Mouse (Mus musculus) neural tube, embryonic 12.5 days (tissue): ENCODE measurements around the gene D930020B18Rik. TPM values are rescaled to one million over a fixed set of nuclear protein-coding genes. Genes with fewer than 3 reads are reported as not detected.

ENCODE experiments used
- ATAC-seq: fragments of 200-750 bp; cut with Nextera tagmentation; 2 replicates; pipeline ENCODE4 v1.8.0; 2017; ENCODE audit warnings: low read depth, mild to moderate bottlenecking, moderate TSS enrichment, moderate library complexity; ENCODE audit not compliant: low FRiP score
- H3K27ac ChIP-seq: fragments of 300-500 bp; sonication (generic); 2 replicates; pipeline ENCODE4 v1.5.1; 2016
- H3K27me3 ChIP-seq: fragments of 300-500 bp; sonication (generic); replicated peaks from 2 replicates; pipeline ENCODE4 v1.6.1; 2016; ENCODE audit warnings: mild to moderate bottlenecking
- H3K36me3 ChIP-seq: fragments of 300-500 bp; sonication (generic); 2 replicates; pipeline ENCODE4 v1.6.1; 2016; ENCODE audit warnings: mild to moderate bottlenecking
- H3K4me1 ChIP-seq: fragments of 300-500 bp; sonication (generic); 2 replicates; pipeline ENCODE4 v1.6.1; 2016
- H3K4me2 ChIP-seq: fragments of 300-500 bp; sonication (generic); replicated peaks from 2 replicates; pipeline ENCODE4 v1.6.1; 2016; ENCODE audit warnings: mild to moderate bottlenecking
- H3K4me3 ChIP-seq: fragments of 300-500 bp; sonication (generic); 2 replicates; pipeline ENCODE4 v1.5.1; 2016
- H3K9ac ChIP-seq: fragments of 300-500 bp; sonication (generic); 2 replicates; pipeline ENCODE4 v1.6.1; 2016; ENCODE audit warnings: mild to moderate bottlenecking
- H3K9me3 ChIP-seq: fragments of 300-500 bp; sonication (generic); 2 replicates; pipeline ENCODE4 v1.6.1; 2016; ENCODE audit warnings: mild to moderate bottlenecking
- WGBS: fragments of 180-500 bp; shearing (Covaris S2); methylation state at CpG from one replicate; pipeline ENCODE4 v1.1.7; 2016; 5-methylcytosine and 5-hydroxymethylcytosine counted together
- microRNA-seq: library from miRNA; unstranded; fragments of <30 nt; microRNA quantifications from one replicate; pipeline ENCODE4, GENCODE M21; 2017
- polyA plus RNA-seq: library from polyadenylated mRNA; unstranded; fragments of >200 nt; fragmentation: Nextera tagmentation; extraction: Ambion mirVana; gene quantifications from 2 replicates; pipeline ENCODE4 v1.2.1, GENCODE M21; 2016

D930020B18Rik gene
- polyA plus RNA-seq, 1 experiment from 2014 or later: not detected

- H3K4me2 ChIP-seq: no peak overlapping the region
- no peak overlapping the region for H3K9ac ChIP-seq
- no peaks in the 10 kb centered on the region for H3K36me3 ChIP-seq
- no peaks in the 10 kb centered on the region for H3K9me3 ChIP-seq
- H3K27me3 ChIP-seq: no peaks in the 10 kb centered on the region
- ATAC-seq: no peak
- H3K27ac ChIP-seq: no peak overlapping the region
- no peaks in the 10 kb centered on the region for H3K4me1 ChIP-seq
- no peak overlapping the region for H3K4me3 ChIP-seq
- WGBS: 79% methylated on average over 4 of the region's 4 CpGs
These were observed 85.1 kb downstream of the D930020B18Rik start for GRCm38 (mm10) chr10:121726505-121726904.

- WGBS: 83% methylated on average over 4 of the region's 4 CpGs
- no peaks in the 10 kb centered on the region for H3K27me3 ChIP-seq
- H3K4me1 ChIP-seq: no peaks in the 10 kb centered on the region
- no peak overlapping the region for H3K4me2 ChIP-seq
- no peaks in the 10 kb centered on the region for H3K9me3 ChIP-seq
- no peak overlapping the region for H3K4me3 ChIP-seq
- H3K36me3 ChIP-seq: no peaks in the 10 kb centered on the region
- no peak for ATAC-seq
- H3K9ac ChIP-seq: no peak overlapping the region
- no peak overlapping the region for H3K27ac ChIP-seq
These were observed 85.8 kb downstream of the D930020B18Rik start for GRCm38 (mm10) chr10:121727151-121727550.

- no peak for ATAC-seq
- Histone ChIP-seq H3K9me3 (no peaks in the 10 kb centered on the region), H3K27ac (no peak overlapping the region), H3K27me3 (no peaks in the 10 kb centered on the region), H3K4me3 (no peak overlapping the region), H3K9ac (no peak overlapping the region), H3K36me3 (no peaks in the 10 kb centered on the region), H3K4me2 (no peak overlapping the region), H3K4me1 (no peaks in the 10 kb centered on the region)
- WGBS: 94% methylated on average over 4 of the region's 4 CpGs
These were observed 86.8 kb downstream of the D930020B18Rik start for GRCm38 (mm10) chr10:121728226-121728625.

GRCm38 (mm10) chr10:121731048-121731725, 89.8 kb downstream of the D930020B18Rik start:
- Histone ChIP-seq H3K27ac (no peak overlapping the region), H3K4me1 (no peaks in the 10 kb centered on the region), H3K27me3 (no peaks in the 10 kb centered on the region), H3K4me3 (no peak overlapping the region), H3K36me3 (no peaks in the 10 kb centered on the region), H3K9ac (no peak overlapping the region), H3K4me2 (no peak overlapping the region), H3K9me3 (no peaks in the 10 kb centered on the region)
- ATAC-seq: no peak
- 87% methylated on average over 8 of the region's 8 CpGs for WGBS

GRCm38 (mm10) chr10:121732542-121732941, 91.2 kb downstream of the D930020B18Rik start:
- WGBS: 81% methylated on average over 9 of the region's 9 CpGs
- no peak for ATAC-seq

GRCm38 (mm10) chr10:121737256-121737655, 95.9 kb downstream of the D930020B18Rik start:
- Histone ChIP-seq H3K4me1 (peaks cover 4% of the 10 kb centered on the region), H3K9me3 (no peaks in the 10 kb centered on the region), H3K36me3 (no peaks in the 10 kb centered on the region), H3K4me2 (no peak overlapping the region), H3K27ac (no peak overlapping the region), H3K27me3 (no peaks in the 10 kb centered on the region), H3K9ac (no peak overlapping the region), H3K4me3 (no peak overlapping the region)
- WGBS: 90% methylated on average over 3 of the region's 3 CpGs
- ATAC-seq: no peak

More at GRCm38 (mm10) chr10:121732542-121732941, 91.2 kb downstream of the D930020B18Rik start:
- Histone ChIP-seq H3K27ac (no peak overlapping the region), H3K4me3 (no peak overlapping the region), H3K4me1 (no peaks in the 10 kb centered on the region), H3K9ac (no peak overlapping the region), H3K4me2 (no peak overlapping the region), H3K27me3 (no peaks in the 10 kb centered on the region), H3K36me3 (no peaks in the 10 kb centered on the region), H3K9me3 (no peaks in the 10 kb centered on the region)

- Histone ChIP-seq H3K9me3 (0 out of 2 replicates have a peak, but pooled peaks cover 6% of the 10 kb centered on the region), H3K27ac (peak within 1 kb of the TSS; percentile 8; the same call in 1 of the 2 replicates), H3K9ac (peak within 1 kb of the TSS; percentile 67), H3K36me3 (no peaks in the 10 kb centered on the region), H3K27me3 (no peaks in the 10 kb centered on the region), H3K4me3 (peak within 1 kb of the TSS; percentile 80), H3K4me1 (peaks cover 4% of the 10 kb centered on the region), H3K4me2 (peak within 1 kb of the TSS; percentile 75)
- under 1% methylated on average over 66 of the region's 68 CpGs for WGBS
- peak; percentile 92 for ATAC-seq
These were observed 98.4 kb downstream of the D930020B18Rik start, which contains the start of gene BC048403 for GRCm38 (mm10) chr10:121739548-121740505. TSS of gene BC048403 (plus strand) at chr10:121739937.

- Histone ChIP-seq H3K4me3 (no peak overlapping the region), H3K27me3 (no peaks in the 10 kb centered on the region), H3K9ac (no peak overlapping the region), H3K9me3 (0 out of 2 replicates have a peak, but pooled peaks cover 6% of the 10 kb centered on the region), H3K36me3 (peaks cover 18% of the 10 kb centered on the region), H3K4me1 (peaks cover 4% of the 10 kb centered on the region), H3K4me2 (no peak overlapping the region), H3K27ac (no peak overlapping the region)
- ATAC-seq: no peak
- 40% methylated on average over 4 of the region's 4 CpGs for WGBS
These were observed 100.9 kb downstream of the D930020B18Rik start for GRCm38 (mm10) chr10:121742336-121742735.

Small RNA genes within 50 kb of the gene (microRNA-seq; reads per million reads assigned to microRNA genes)
- not detected for gene Gm24330

Other genes starting within 250 kb of the D930020B18Rik start
- 11.4 and 13.5 TPM in 2 replicates for gene Rassf3, start 165.2 kb upstream of the D930020B18Rik start, polyA plus RNA-seq
- gene Tbk1, start 54.8 kb upstream of the D930020B18Rik start, polyA plus RNA-seq: 33.6 and 35.8 TPM in 2 replicates
- 41.0 and 46.3 TPM in 2 replicates for gene Xpot, start 15.3 kb upstream of the D930020B18Rik start, polyA plus RNA-seq
- gene BC048403, start 98.3 kb downstream of the D930020B18Rik start, polyA plus RNA-seq: 2.3 and 2.4 TPM in 2 replicates